ENCODE assay signal across 27 mouse cellular contexts in genomic region chr13:54604221-54604620, GRCm38 (mm10). TPM values are rescaled to one million over a fixed set of nuclear protein-coding genes. Genes with fewer than 3 reads are reported as not detected.
A peak's percentile ranks its signal among the peaks of the same experiment; 100 is the strongest.
DNase-seq lines count a peak whose midpoint lies in the region; ATAC-seq and TF ChIP-seq lines count a peak whose summit lies in the region.
"Had no signal": no experiment of that assay in that cellular context is flagged by ENCODE, and none has a peak within 500 bp of the region (broad histone marks: within the 10 kb centered on the region; RNA-seq: fewer than 3 reads in every experiment).

No protein-coding gene starts in this region.

- peak overlapping the region; percentile 62; the same call in 1 of the 2 replicates for H3K27ac ChIP-seq in intestine, postnatal 0 days (ENCODE audit: low read depth, low read length)
- no peak overlapping the region for H3K27ac ChIP-seq in intestine, embryonic 16.5 days (ENCODE audit: low read length)
- H3K27ac ChIP-seq in forebrain, embryonic 10.5 days, result no peak overlapping the region
- H3K27ac ChIP-seq: embryonic facial prominence, embryonic 12.5 days; heart, embryonic 10.5 days; hindbrain, embryonic 12.5 days; hindbrain, postnatal 0 days; liver, embryonic 15.5 days had no signal

- H3K27me3 ChIP-seq in intestine, postnatal 0 days (replicated peaks; ENCODE audit: control insufficient read depth, insufficient read depth, low read length), result no peaks in the 10 kb centered on the region
- H3K27me3 ChIP-seq in intestine, embryonic 16.5 days (replicated peaks; ENCODE audit: control insufficient read depth, insufficient read depth, low read length), result no peaks in the 10 kb centered on the region
- peaks cover 95% of the 10 kb centered on the region for H3K27me3 ChIP-seq in forebrain, embryonic 10.5 days (ENCODE audit: poor library complexity, severe bottlenecking)
- H3K27me3 ChIP-seq: CH12.LX; hindbrain, embryonic 12.5 days; intestine, embryonic 15.5 days; liver, embryonic 15.5 days; Patski had no signal

- peaks cover 15% of the 10 kb centered on the region; the same call in 1 of the 2 replicates for H3K4me1 ChIP-seq in intestine, postnatal 0 days (replicated peaks; ENCODE audit: control insufficient read depth, insufficient read depth, low read length)
- peaks cover 36% of the 10 kb centered on the region for H3K4me1 ChIP-seq in intestine, embryonic 16.5 days (ENCODE audit: control insufficient read depth, insufficient read depth, low read length)
- peaks cover 32% of the 10 kb centered on the region for H3K4me1 ChIP-seq in forebrain, embryonic 10.5 days

- no peak overlapping the region for H3K9ac ChIP-seq in intestine, postnatal 0 days (ENCODE audit: low read depth, low read length)
- no peak overlapping the region for H3K9ac ChIP-seq in intestine, embryonic 16.5 days (ENCODE audit: low read depth, low read length)
- H3K9ac ChIP-seq: embryonic facial prominence, embryonic 12.5 days; hindbrain, embryonic 12.5 days; intestine, embryonic 15.5 days; liver, embryonic 15.5 days; lung, embryonic 14.5 days had no signal

- intact Hi-C loops in left cerebral cortex, postnatal 10 days (cut with DNase I), result no loop called here

- H3K9me3 ChIP-seq in intestine, postnatal 0 days (ENCODE audit: control insufficient read depth), result no peaks in the 10 kb centered on the region
- no peaks in the 10 kb centered on the region for H3K9me3 ChIP-seq in intestine, embryonic 16.5 days (ENCODE audit: control insufficient read depth, low read length)
- H3K9me3 ChIP-seq in forebrain, embryonic 10.5 days, result no peaks in the 10 kb centered on the region
- H3K9me3 ChIP-seq: embryonic facial prominence, embryonic 12.5 days; heart, embryonic 10.5 days; hindbrain, embryonic 12.5 days; intestine, embryonic 15.5 days; liver, embryonic 15.5 days had no signal

- no peak for TF ChIP-seq CTCF in intestine, postnatal 0 days (IDR thresholded peaks at IDR 0.05; ENCODE audit: low read depth)

- no peak overlapping the region for H3K4me2 ChIP-seq in intestine, postnatal 0 days (replicated peaks; ENCODE audit: low read depth)
- no peak overlapping the region for H3K4me2 ChIP-seq in intestine, embryonic 16.5 days (ENCODE audit: low read depth, low read length)
- H3K4me2 ChIP-seq: embryonic facial prominence, embryonic 12.5 days; hindbrain, embryonic 12.5 days; intestine, embryonic 15.5 days; liver, embryonic 15.5 days; lung, embryonic 14.5 days had no signal

- peak; percentile 6 for DNase-seq in cerebellum, adult 11-12 months
- DNase-seq in cerebellum, postnatal 36 days, result no peak
- peak; percentile 42 for DNase-seq in retina, adult 2 months (ENCODE audit: low read depth, low spot score)
- DNase-seq in retina, embryonic 14.5 days (ENCODE audit: low spot score), result no peak
- no peak for DNase-seq in left cerebral cortex, postnatal 10 days (ENCODE audit: extremely low spot score in 1 of 2, low spot score in 2 of 2)
- DNase-seq in forebrain, embryonic 10.5 days (ENCODE audit: extremely low spot score, low spot score), result no peak
- DNase-seq: adrenal gland, postnatal 10 days; cerebellum, adult 11 months; embryo, embryonic 11 days; heart, postnatal 36 days; kidney, adult 9 months; kidney, postnatal 14 days; left cerebral cortex, postnatal 4 days; lung, embryonic 14.5 days; lung, postnatal 14 days; right cerebral cortex, postnatal 4 days had no signal

- peaks cover 10% of the 10 kb centered on the region; the same call in 1 of the 2 replicates for H3K36me3 ChIP-seq in intestine, postnatal 0 days (ENCODE audit: control insufficient read depth, insufficient read depth)
- H3K36me3 ChIP-seq in intestine, embryonic 16.5 days (ENCODE audit: control insufficient read depth, insufficient read depth, low read length), result 0 out of 2 replicates have a peak, but pooled peaks cover 2% of the 10 kb centered on the region
- peaks cover 2% of the 10 kb centered on the region for H3K36me3 ChIP-seq in forebrain, embryonic 10.5 days (replicated peaks)
- H3K36me3 ChIP-seq: embryonic facial prominence, embryonic 12.5 days; intestine, embryonic 15.5 days had no signal

- no peak overlapping the region for H3K4me3 ChIP-seq in intestine, postnatal 0 days (ENCODE audit: low read depth, low read length)
- no peak overlapping the region for H3K4me3 ChIP-seq in intestine, embryonic 16.5 days (ENCODE audit: low read length)
- no peak overlapping the region for H3K4me3 ChIP-seq in forebrain, embryonic 10.5 days
- H3K4me3 ChIP-seq: embryonic facial prominence, embryonic 12.5 days; heart, embryonic 10.5 days; hindbrain, embryonic 12.5 days; intestine, embryonic 15.5 days; liver, embryonic 15.5 days had no signal

- ATAC-seq in intestine, postnatal 0 days, result no peak
- ATAC-seq in intestine, embryonic 16.5 days, result no peak
- ATAC-seq: forebrain, embryonic 16.5 days; hindbrain, postnatal 0 days; intestine, embryonic 15.5 days had no signal

- 67% methylated on average over 4 of the region's 4 CpGs for WGBS in intestine, postnatal 0 days
- 78% methylated on average over 4 of the region's 4 CpGs for WGBS in intestine, embryonic 16.5 days
- 41% methylated on average over 4 of the region's 4 CpGs for WGBS in forebrain, embryonic 10.5 days

RNA-seq across cellular contexts. Expression of gene Cltb, which starts 6.9 kb away (rescaled TPM):
- 154 and 158 TPM in 2 replicates for polyA plus RNA-seq in intestine, postnatal 0 days (2015; fragmentation: Nextera tagmentation; extraction: Ambion mirVana)
- polyA plus RNA-seq in intestine, embryonic 16.5 days (2015; fragmentation: Nextera tagmentation; extraction: Ambion mirVana), result 80.1 and 87.4 TPM in 2 replicates
- 100 to 1,000 TPM; 325 to 333 TPM for total RNA-seq in left cerebral cortex, postnatal 10 days (2021)
- 12.4 and 15.3 TPM in 2 replicates for polyA plus RNA-seq in forebrain, embryonic 10.5 days (2016; fragmentation: Nextera tagmentation; extraction: Ambion mirVana)

RNA-seq across cellular contexts. Expression of gene Higd2a, which starts 14.2 kb away (rescaled TPM):
- polyA plus RNA-seq in intestine, postnatal 0 days (2015; fragmentation: Nextera tagmentation; extraction: Ambion mirVana), result 289 and 298 TPM in 2 replicates
- 260 TPM in 2 replicates for polyA plus RNA-seq in intestine, embryonic 16.5 days (2015; fragmentation: Nextera tagmentation; extraction: Ambion mirVana)
- 100 to 1,000 TPM; 156 to 168 TPM for total RNA-seq in left cerebral cortex, postnatal 10 days (2021)
- 143 and 144 TPM in 2 replicates for polyA plus RNA-seq in forebrain, embryonic 10.5 days (2016; fragmentation: Nextera tagmentation; extraction: Ambion mirVana)

RNA-seq across cellular contexts. Expression of gene Nop16, which starts 14.3 kb away (rescaled TPM):
- polyA plus RNA-seq in intestine, postnatal 0 days (2015; fragmentation: Nextera tagmentation; extraction: Ambion mirVana), result 25.3 and 25.7 TPM in 2 replicates
- polyA plus RNA-seq in intestine, embryonic 16.5 days (2015; fragmentation: Nextera tagmentation; extraction: Ambion mirVana), result 75.3 and 91.4 TPM in 2 replicates
- 10 to 100 TPM; 32.1 to 34.8 TPM for total RNA-seq in left cerebral cortex, postnatal 10 days (2021)
- polyA plus RNA-seq in forebrain, embryonic 10.5 days (2016; fragmentation: Nextera tagmentation; extraction: Ambion mirVana), result 99.8 and 111 TPM in 2 replicates

RNA-seq across cellular contexts. Expression of gene Faf2, which starts 17.4 kb away (rescaled TPM):
- polyA plus RNA-seq in intestine, postnatal 0 days (2015; fragmentation: Nextera tagmentation; extraction: Ambion mirVana), result 43.9 and 45.9 TPM in 2 replicates
- 61.0 and 70.2 TPM in 2 replicates for polyA plus RNA-seq in intestine, embryonic 16.5 days (2015; fragmentation: Nextera tagmentation; extraction: Ambion mirVana)
- total RNA-seq in left cerebral cortex, postnatal 10 days (2021), result 10 to 100 TPM; 49.5 to 57.1 TPM
- 80.1 and 83.8 TPM in 2 replicates for polyA plus RNA-seq in forebrain, embryonic 10.5 days (2016; fragmentation: Nextera tagmentation; extraction: Ambion mirVana)

RNA-seq across cellular contexts. Expression of gene Arl10, which starts 29.4 kb away (rescaled TPM):
- 9.3 and 11.3 TPM in 2 replicates for polyA plus RNA-seq in intestine, postnatal 0 days (2015; fragmentation: Nextera tagmentation; extraction: Ambion mirVana)
- polyA plus RNA-seq in intestine, embryonic 16.5 days (2015; fragmentation: Nextera tagmentation; extraction: Ambion mirVana), result 18.8 and 21.5 TPM in 2 replicates
- total RNA-seq in left cerebral cortex, postnatal 10 days (2021), result 10 to 100 TPM; 37.0 to 39.9 TPM
- polyA plus RNA-seq in forebrain, embryonic 10.5 days (2016; fragmentation: Nextera tagmentation; extraction: Ambion mirVana), result 23.3 and 26.5 TPM in 2 replicates

Comparison
In these comparisons a context has a peak if more than half of its experiments do, and no peak if none do; other contexts are left out.
1. DNase-seq: peak in cerebellum, adult 11-12 months (single experiment) and retina, adult 2 months (single experiment); none in cerebellum, postnatal 36 days (0 of 2), retina, embryonic 14.5 days (single experiment), left cerebral cortex, postnatal 10 days (0 of 2) and forebrain, embryonic 10.5 days (single experiment).